Mouse (Mus musculus): ENCODE measurements at regions not wholly inside any gene's neighbourhood (a gene's known extent, or its start where the extent isn't known, plus 50 kb on each side); places are given as distances from the start of the nearest gene placed in this dataset.

DNA sequence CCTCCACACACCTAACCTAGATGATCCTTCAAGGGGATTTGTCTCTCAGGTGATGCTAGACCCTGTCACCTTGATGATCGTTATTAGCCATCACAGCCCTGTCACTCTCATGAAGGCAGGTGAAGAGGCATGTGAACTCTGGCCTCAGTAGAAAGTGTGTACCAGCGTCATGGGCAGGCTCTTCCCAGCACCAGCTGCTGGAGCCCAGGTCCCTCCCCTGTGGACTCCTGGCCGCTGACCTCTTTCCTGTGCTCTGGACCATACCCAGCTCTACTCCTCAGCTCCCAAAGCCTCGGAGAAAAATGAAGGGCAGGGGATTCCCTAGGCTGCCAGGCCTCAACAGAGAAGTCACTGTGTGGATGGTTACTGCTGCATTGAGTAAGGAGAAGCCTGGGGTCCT, 253.3 kb upstream of the Sulf2 start:
- intact Hi-C loops (cut with DNase I) = no loop called here

GRCm38 (mm10) chr2:166408009-166408408, 252.5 kb upstream of the Sulf2 start:
- intact Hi-C loops (cut with DNase I) = no loop called here

- intact Hi-C loops (cut with DNase I) = no loop called here
Observed at GRCm38 (mm10) chr2:166406826-166407225, 251.4 kb upstream of the Sulf2 start.

GRCm38 (mm10) chr2:166403319-166403718, 247.9 kb upstream of the Sulf2 start:
- intact Hi-C loops (cut with DNase I) = loop anchor here (5.0 kb wide), 1 partner anchor 46 kb away; no protein-coding TSS in a partner anchor

DNA sequence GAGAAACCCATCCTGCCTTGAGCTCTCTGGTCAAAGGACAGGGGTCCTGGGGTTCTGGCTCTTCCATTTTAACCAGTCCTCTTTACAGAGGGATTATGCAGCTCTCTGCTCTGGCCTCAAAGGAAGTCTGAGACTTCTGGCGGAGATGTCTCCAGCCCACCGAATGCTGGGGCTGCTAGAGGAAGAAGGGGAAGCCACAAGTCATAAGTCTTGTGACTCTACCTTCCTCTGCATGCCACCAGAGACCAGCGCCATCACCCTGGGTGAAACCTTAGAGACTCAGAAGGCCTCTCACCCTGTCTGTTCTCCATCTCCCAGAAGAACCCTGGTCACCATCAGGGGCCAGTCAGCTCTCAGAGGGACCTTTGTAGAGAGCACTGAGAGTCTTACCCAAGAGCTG, 246.4 kb upstream of the Sulf2 start:
- intact Hi-C loops (cut with DNase I) = loop anchor here (5.0 kb wide), 1 partner anchor 45 kb away; no protein-coding TSS in a partner anchor

DNA sequence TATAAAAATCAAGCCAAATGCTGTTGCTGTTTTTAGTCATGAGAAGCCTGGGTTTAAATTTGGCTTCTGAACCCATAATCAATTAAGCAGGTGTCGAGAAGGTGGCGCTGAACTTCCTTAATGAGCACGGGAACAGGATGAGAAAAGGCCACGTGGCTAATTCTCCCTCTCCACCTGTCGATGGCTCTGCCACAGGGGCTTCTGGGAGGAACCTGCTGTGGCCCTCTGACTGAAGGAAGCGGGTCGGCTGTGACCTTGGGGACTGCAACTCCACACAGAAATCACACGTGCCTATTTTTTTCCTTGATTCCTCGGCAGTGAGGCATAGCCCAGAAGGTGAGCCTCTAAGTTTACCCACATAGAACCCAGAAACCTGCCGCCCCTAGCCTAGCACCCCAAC, 244.8 kb upstream of the Sulf2 start:
- intact Hi-C loops (cut with DNase I) = loop anchor here (5.0 kb wide), 1 partner anchor 43 kb away; no protein-coding TSS in a partner anchor

DNA sequence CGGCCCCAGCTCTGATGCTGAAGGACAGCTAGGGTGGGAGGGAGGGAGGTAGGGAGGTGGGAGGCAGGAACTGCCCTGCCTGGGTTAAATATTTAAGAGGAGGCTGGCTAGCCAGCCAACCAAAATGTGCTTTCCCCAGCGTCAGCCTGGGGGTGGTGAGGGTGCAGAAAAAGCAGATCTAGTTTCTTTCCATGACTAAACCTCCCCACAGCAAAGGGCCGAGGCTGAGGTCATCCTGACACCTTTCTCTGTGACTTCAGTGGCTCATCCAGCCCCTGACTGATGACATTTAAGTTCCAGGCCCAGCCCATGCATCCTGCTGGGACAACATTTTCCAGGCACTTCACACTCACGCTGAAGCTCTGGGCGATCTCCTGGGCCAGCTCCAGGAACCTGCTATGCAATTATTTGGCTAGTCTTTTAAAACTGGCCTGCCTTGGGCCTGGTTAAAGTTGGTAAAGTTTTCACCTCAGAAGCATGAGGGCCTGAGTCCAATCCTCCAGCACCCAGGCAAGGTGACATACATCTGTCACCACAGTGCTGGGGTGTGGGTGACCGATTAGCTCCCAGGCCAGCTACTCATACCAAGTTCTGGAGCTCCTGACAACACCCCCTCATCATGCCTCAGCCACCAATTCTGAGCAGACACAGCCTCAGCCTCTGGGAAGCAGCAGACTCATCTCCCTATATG, 243.8 kb upstream of the Sulf2 start:
- intact Hi-C loops (cut with DNase I) = no loop called here

GRCm38 (mm10) chr2:166398774-166399139, 243.3 kb upstream of the Sulf2 start:
- intact Hi-C loops (cut with DNase I) = no loop called here

DNA sequence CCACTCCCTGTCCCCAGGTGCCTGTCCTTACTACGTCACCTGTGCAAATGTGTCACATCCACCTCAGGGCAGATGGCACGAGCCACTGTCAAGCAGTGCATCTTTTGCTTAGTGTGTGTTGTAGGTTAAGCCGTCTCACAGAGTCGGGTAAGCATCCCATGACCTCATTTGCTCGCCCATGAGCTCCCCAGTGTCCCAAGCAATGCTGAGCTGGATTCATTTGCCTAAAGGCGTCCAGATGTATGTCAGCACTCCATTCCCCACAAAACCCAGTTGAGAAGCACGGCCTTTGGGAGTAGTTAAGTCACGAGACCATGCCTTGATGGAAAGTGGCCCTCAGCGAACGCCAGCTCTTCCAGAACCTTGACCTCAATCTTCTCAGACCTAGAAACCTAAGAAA, 242.7 kb upstream of the Sulf2 start:
- intact Hi-C loops (cut with DNase I) = no loop called here

GRCm38 (mm10) chr2:166394666-166395065, 239.2 kb upstream of the Sulf2 start:
- intact Hi-C loops (cut with DNase I) = no loop called here

DNA sequence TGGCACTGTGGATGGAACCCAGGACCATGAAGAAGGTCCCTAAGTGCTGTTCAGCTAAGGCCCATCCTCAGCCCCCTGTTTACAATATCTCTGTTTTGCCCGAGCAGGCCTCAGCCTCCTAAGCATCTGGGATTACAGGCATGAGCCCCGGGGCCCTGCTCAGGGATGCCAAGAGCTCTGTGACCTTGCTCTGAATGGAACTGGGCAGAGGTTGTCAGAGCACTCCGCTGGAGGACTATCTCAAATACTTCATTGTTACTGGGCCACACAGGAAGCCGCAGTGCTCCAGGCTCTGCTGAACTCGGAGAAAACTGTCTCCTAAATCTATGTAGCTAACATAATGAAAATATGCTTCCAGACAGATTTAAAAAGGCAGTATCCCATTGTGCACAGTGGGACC, 235.7 kb upstream of the Sulf2 start:
- intact Hi-C loops (cut with DNase I) = no loop called here

DNA sequence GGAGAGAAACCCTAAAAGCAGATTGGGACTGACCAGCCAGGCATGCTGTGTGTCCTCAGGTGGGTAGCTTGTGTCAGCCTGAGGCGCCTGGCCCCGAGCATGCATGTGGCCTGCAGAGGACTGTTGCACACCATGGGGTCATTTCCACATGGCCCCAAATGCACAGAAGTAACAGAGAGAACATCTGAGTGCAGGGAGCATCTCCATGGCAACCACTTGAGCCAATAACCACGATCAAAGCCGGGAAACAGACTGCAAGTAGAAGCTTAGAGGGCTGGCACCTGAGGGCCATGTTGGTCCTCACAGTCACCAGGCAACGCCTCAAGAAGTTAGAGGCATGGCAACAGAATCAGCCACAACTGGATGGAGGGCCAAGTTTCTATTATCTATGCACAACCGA, 232.6 kb upstream of the Sulf2 start:
- intact Hi-C loops (cut with DNase I) = no loop called here

GRCm38 (mm10) chr2:166386817-166387216, 231.4 kb upstream of the Sulf2 start:
- intact Hi-C loops (cut with DNase I) = no loop called here

DNA sequence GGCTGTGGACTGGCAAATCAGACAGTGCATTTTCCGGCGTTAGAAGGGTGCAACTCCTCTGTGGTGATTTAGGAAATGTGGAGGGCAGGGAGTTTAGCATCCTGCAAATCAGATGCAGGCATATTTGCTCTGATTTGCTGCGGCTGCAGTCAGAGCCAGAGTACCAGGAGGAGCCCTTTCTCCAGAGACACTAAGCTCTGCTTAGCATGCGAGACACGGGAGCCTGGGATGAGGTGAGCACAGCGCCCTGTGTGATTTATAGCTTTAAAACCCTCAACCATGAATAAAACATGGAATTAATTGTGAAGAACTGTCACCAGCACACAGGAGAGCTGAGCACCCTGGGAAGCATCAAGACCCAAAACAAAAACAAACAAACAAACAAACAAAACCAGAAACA, 229.1 kb upstream of the Sulf2 start:
- intact Hi-C loops (cut with DNase I) = no loop called here

- intact Hi-C loops (cut with DNase I) = no loop called here
Observed at GRCm38 (mm10) chr2:166383356-166383755, 227.9 kb upstream of the Sulf2 start.

- intact Hi-C loops (cut with DNase I) = no loop called here
Observed at GRCm38 (mm10) chr2:166382180-166382579, 226.7 kb upstream of the Sulf2 start.

GRCm38 (mm10) chr2:166380854-166381253, 225.4 kb upstream of the Sulf2 start:
- intact Hi-C loops (cut with DNase I) = no loop called here

- intact Hi-C loops (cut with DNase I) = no loop called here
Observed at GRCm38 (mm10) chr2:166378325-166378724, 222.9 kb upstream of the Sulf2 start.

GRCm38 (mm10) chr2:166377329-166377728, 221.9 kb upstream of the Sulf2 start:
- intact Hi-C loops (cut with DNase I) = no loop called here

- intact Hi-C loops (cut with DNase I) = no loop called here
Observed at GRCm38 (mm10) chr2:166375639-166376038, 220.2 kb upstream of the Sulf2 start.

- intact Hi-C loops (cut with DNase I) = no loop called here
Observed at GRCm38 (mm10) chr2:166370776-166371175, 215.3 kb upstream of the Sulf2 start.

GRCm38 (mm10) chr2:166361645-166362044, 206.2 kb upstream of the Sulf2 start:
- intact Hi-C loops (cut with DNase I) = no loop called here

GRCm38 (mm10) chr2:166360786-166361185, 205.3 kb upstream of the Sulf2 start:
- intact Hi-C loops (cut with DNase I) = no loop called here

Measured in adrenal gland (tissue).